Mouse (Mus musculus): ENCODE results near the gene Clta.

Gene Clta

GRCm38 (mm10) chr4:43980236-43980635 lies 24.0 kb upstream of the Clta start:
- no peak for DNase-seq (ENCODE audit: low spot score in 2 of 2)

DNA sequence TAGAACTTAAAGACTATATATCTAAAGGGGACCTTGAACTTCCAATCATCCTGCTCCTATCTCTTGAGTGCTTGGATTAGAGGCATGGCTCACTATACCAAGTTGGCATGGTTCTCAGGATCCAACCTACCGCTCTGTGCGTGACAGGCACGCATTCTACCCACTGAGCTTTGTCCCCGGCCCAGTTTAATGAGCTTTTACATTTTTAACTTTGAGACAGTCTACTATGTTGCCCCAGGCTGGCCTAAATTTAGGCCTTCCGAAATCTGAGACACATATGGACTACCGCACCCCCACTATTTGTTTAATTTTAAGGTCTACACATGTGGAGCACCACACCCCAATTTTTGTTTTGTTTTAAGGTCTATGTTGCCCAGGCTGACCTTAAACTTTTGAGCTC lies 23.4 kb upstream of the Clta start:
- DNase-seq (ENCODE audit: low spot score in 2 of 2) = no peak

- DNase-seq (ENCODE audit: low spot score in 2 of 2) = no peak
These were observed 23.0 kb upstream of the Clta start for GRCm38 (mm10) chr4:43981251-43981650.

GRCm38 (mm10) chr4:43982053-43982732 lies 22.1 kb upstream of the Clta start:
- DNase-seq (ENCODE audit: low spot score in 2 of 2) = peak; percentile 94

DNA sequence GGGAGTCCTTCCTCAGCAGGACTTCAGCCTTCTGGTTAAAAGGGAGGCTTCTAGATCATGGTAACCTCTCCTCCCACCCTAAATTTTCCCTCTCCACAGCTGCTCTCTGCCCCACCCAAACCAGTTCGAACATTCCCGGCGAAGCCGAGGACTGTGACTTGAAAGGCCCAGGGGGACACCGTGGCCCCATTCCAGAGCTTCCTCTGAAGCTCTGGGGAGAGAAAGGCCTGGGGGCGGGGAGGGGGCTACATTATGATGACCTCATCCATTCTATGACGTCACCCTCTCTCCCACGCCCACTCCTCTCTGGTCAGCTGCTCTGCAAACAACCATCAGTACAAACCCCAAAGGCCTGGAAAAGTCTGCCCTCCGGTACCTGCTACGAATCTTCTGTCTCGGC lies 21.1 kb upstream of the Clta start, which contains the start of gene Ccin:
TSS of gene Ccin (plus strand) at position 303 of the 400 bp plus-strand sequence.
- no peak for DNase-seq (ENCODE audit: low spot score in 2 of 2)

DNA sequence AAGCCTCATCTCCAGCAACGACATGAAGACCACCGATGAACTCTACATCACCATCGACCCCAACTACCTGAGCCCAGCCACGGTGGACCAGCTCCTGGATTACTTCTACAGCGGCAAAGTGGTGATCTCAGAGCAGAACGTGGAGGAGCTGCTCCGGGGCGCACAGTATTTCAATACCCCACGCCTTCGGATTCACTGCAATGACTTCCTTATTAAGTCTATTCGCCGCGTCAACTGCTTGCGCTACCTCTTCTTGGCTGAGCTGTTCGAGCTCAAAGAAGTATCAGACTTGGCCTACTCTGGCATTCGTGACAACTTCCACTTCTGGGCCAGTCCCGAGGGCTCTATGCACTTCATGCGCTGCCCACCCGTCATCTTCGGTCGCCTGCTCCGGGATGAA lies 20.5 kb upstream of the Clta start:
- no peak for DNase-seq (ENCODE audit: low spot score in 2 of 2)

DNA sequence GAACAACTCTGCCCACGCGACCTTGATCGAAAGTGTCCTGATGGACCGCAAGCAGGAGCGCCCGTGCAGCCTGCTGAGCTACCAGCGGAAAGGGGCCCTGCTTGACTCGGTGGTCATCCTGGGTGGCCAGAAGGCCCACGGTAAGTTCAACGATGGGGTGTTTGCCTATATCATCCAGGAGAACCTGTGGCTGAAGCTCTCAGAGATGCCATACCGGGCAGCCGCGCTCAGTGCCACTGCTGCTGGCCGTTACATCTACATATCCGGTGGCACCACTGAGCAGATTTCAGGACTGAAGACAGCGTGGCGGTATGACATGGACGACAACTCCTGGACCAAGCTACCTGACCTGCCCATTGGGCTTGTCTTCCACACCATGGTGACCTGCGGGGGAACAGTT lies 19.9 kb upstream of the Clta start:
- DNase-seq (ENCODE audit: low spot score in 2 of 2) = no peak

DNA sequence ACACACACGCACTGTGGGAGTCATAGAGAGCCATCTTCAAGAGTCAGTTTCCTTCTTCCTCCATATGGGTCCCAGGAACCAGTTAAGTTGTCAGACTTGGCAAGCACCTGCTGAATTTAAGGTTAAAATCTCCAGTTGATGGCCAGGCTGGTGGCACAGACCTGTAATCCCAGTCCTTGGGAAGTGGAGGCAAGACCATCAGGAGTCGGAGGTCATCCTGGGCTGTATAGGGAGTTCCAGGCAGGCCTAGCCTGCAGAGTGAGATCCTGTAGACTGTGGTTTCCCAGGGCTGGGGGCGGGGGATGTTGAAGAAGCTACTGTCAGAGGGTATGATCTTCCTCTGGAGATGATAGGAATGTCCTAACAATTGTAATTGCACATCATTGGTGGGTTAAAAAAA lies 15.3 kb upstream of the Clta start:
- DNase-seq (ENCODE audit: low spot score in 2 of 2) = no peak

GRCm38 (mm10) chr4:43993072-43993471 lies 11.2 kb upstream of the Clta start:
- no peak for DNase-seq (ENCODE audit: low spot score in 2 of 2)

- DNase-seq (ENCODE audit: low spot score in 2 of 2) = no peak
These were observed 9.9 kb upstream of the Clta start for GRCm38 (mm10) chr4:43994342-43994741.

GRCm38 (mm10) chr4:44003622-44004021 lies 630 bp upstream of the Clta start:
- no peak for DNase-seq (ENCODE audit: low spot score in 2 of 2)

DNA sequence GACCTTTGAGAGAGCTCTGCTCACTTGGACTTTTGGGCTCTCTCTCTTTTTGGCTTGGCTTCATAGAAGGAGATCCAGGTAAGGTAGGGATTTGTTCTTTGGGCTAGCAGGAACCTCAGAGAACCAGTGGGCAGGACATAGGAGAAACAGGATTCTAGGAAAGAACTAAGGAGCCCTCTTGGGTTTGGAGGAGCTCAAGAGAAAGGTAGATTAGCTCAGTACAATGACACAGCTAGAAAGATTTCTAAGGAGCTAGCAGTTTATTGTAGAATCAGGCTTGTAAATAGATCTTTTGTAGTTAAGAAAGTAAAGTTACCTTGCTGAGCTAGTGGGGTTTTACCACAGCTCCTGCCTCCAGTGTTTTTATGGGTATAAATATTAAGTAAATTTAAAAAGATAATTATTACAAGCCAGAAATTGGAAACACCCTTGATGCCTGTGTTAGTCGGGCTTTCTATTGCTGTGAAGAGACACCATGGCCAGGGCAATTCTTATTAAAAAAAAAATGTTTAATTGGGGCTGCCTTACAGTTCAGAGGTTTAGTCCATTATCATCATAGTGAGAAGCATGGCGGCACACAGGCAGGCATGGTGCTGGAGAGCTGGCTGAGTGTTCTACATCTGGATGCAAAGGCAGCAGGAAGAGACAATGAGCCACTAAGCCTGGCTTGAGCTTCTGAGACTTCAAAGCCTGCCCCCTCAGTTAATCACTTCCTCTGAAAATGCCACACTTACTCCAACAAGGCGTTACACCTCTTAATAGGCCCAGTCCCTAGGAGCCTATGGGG lies 564 bp downstream of the Clta start:
- DNase-seq (ENCODE audit: low spot score in 2 of 2) = no peak

DNA sequence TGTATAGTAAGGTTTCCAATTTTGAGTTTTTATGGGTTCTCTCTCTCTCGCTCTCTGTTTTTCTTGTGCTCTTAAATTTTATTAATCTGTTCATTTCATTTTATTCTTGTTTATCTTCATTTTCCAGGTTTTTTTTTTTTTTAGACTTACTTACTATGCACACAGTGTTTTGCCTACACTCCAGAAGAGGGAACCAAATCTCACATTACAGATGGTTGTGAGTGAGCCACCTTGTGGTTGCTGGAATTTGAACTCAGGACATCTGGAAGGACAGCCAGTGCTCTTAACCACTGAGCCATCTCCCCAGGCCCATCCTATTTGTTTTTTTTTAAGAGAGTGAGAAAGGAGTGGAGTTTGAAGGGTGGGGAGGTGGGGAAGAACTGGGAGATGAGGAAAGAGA lies 5.9 kb downstream of the Clta start:
- no peak for DNase-seq (ENCODE audit: low spot score in 2 of 2)

DNA sequence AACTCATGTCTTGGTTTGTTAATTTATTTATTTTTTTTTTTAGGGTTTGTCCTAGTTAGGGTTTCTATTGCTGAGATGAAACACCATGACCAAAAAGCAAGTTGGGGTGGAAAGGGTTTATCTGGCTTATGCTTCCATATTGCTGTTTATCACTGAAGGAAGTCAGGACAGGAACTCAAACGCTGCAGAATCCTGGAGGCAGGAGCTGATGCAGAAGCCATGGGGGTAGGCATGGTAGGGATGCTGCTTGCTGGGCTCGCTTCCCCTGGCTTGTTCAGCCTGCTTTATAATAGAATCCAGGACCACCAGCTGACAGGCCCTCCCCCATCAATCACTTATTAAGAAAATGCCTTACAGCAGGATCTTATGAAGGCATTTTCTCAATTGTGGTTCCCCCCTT lies 6.6 kb downstream of the Clta start:
- DNase-seq (ENCODE audit: low spot score in 2 of 2) = no peak

DNA sequence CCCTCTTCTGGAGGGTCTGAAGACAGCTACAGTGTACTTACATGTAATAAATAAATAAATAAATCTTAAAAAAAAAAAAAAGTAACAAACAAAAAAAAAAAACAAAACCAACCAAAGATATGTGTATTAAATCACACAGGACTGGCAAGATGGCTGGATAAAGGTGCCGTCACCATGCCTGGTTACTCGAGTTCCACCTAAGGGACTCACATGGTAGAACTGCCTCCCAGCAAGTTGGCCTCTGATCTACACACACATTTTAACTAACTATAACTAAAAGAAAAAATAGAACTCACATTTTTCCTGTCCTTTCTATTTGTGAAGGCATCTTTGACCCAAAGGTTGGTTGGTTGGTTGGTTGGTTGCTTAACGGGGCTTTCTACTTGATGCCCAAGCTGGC lies 7.5 kb downstream of the Clta start:
- DNase-seq (ENCODE audit: low spot score in 2 of 2) = no peak

DNA sequence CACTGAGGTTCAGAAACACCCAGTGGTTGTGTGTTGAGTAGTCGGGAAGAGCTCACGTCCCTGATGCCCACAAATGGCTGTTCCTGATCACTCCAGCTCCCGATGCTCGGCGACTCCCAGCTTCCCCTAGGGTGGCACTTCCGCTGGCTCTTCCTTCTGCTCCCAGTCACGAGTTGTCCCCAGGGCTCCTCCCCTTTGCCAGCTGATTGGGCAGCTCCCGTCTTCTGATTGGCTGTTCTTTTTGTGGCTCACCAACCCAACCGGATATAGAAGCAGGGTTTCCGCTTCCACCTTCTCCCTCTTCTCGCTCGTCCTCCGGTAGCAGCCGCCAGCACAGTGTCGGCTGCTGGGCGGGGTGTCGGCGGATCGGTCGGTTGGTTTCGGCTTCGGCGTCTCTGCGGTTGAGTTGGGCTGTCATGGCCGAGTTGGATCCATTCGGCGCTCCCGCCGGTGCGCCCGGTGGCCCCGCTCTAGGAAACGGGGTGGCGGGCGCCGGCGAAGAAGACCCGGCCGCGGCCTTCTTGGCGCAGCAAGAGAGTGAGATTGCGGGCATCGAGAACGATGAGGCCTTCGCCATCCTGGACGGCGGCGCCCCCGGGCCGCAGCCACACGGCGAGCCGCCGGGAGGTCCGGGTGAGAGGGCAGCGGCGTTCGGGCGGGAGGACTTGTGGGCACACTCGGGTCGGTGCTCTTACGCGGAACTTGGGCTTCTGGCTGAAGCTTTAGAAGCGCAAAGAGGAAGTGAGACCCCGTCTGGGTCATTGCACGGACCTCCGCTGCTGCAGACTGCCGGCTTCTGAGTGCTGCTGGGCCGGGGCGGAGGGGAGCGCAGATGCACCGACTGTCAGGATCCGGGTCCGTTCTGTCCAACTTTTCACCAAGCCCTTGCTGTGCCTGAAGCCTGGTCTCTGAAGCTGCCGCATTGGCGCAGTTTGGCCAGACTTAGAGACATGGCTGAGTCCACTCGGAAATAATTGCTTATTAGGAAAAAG lies 8.4 kb downstream of the Clta start:
- peak; percentile 80 to 88 for DNase-seq (ENCODE audit: low spot score in 2 of 2)

GRCm38 (mm10) chr4:44013391-44014070 lies 9.3 kb downstream of the Clta start:
- no peak for DNase-seq (ENCODE audit: low spot score in 2 of 2)

DNA sequence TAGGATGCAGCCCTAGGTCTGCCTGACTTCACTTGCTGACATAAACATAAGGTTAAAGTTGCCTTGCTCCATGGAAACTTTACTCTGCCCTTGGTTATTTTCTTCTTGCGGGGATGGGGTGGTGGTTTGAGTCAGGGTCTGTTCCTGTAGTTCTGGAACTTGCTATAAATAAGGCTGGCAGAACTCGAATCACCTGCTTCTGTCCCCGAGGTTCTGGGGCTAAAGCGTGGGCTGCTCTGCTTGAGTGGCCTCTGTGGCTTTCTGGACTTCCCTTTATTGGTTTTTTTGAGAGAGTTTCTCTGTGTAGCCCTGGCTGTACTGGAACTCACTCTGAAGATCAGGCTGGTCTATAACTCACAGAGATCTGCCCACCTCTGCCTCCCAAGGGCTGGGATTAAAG lies 11.8 kb downstream of the Clta start:
- no peak for DNase-seq (ENCODE audit: low spot score in 2 of 2)

DNA sequence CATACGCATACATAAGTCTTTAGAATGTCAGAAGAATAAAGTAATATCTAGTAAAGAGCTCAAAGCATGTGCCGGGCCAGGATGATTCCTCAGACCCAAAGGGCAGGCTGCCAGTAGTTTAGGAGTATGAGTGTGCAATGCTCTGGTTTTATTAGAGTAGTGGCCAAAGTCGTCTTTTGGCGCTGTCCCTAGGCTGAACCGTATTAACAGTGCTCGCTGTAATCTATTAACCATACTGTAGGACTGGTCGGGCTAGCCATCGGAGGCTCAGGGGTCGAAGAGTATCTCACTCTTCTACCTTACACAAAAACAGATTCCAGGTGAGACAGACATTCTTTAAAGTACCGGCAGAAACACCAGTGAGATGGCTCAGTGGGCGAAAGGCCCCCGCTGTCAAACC lies 12.5 kb downstream of the Clta start:
- DNase-seq (ENCODE audit: low spot score in 2 of 2) = no peak

- DNase-seq (ENCODE audit: low spot score in 2 of 2) = peak in 1 of 2 experiments; percentile 1
These were observed 18.1 kb downstream of the Clta start for GRCm38 (mm10) chr4:44022323-44022722.

GRCm38 (mm10) chr4:44022766-44023165 lies 18.5 kb downstream of the Clta start:
- DNase-seq (ENCODE audit: low spot score in 2 of 2) = peak in 1 of 2 experiments; percentile 1

GRCm38 (mm10) chr4:44023681-44024080 lies 19.4 kb downstream of the Clta start:
- DNase-seq (ENCODE audit: low spot score in 2 of 2) = no peak

Data from frontal cortex, postnatal 25 days (tissue).